Mouse (Mus musculus): ENCODE results near the gene Mrpl1.
A peak's percentile ranks its signal among the peaks of the same experiment; 100 is the strongest.

The Mrpl1 gene

GRCm38 (mm10) chr5:96208543-96208942 lies 750 bp upstream of the Mrpl1 start:
- DNase-seq, result peak; percentile 39

GRCm38 (mm10) chr5:96209916-96210583 lies 757 bp downstream of the Mrpl1 start:
- DNase-seq, result peak; percentile 94

- DNase-seq, result no peak
These were observed 9.4 kb downstream of the Mrpl1 start for GRCm38 (mm10) chr5:96218648-96219047.

- DNase-seq, result no peak
These were observed 10.2 kb downstream of the Mrpl1 start for GRCm38 (mm10) chr5:96219512-96219911.

- DNase-seq, result no peak
These were observed 12.0 kb downstream of the Mrpl1 start for GRCm38 (mm10) chr5:96221298-96221697.

- no peak for DNase-seq
These were observed 12.7 kb downstream of the Mrpl1 start for GRCm38 (mm10) chr5:96221812-96222585.

- DNase-seq, result no peak
These were observed 13.7 kb downstream of the Mrpl1 start for GRCm38 (mm10) chr5:96222964-96223363.

- no peak for DNase-seq
These were observed 17.2 kb downstream of the Mrpl1 start for GRCm38 (mm10) chr5:96226490-96226889.

- no peak for DNase-seq
These were observed 19.7 kb downstream of the Mrpl1 start for GRCm38 (mm10) chr5:96228967-96229366.

GRCm38 (mm10) chr5:96238797-96239196 lies 29.5 kb downstream of the Mrpl1 start:
- DNase-seq, result peak; percentile 26

- DNase-seq, result no peak
These were observed 31.6 kb downstream of the Mrpl1 start for GRCm38 (mm10) chr5:96240856-96241255.

- no peak for DNase-seq
These were observed 35.2 kb downstream of the Mrpl1 start for GRCm38 (mm10) chr5:96244511-96244910.

GRCm38 (mm10) chr5:96253995-96254394 lies 44.7 kb downstream of the Mrpl1 start:
- DNase-seq, result no peak

GRCm38 (mm10) chr5:96255166-96255565 lies 45.9 kb downstream of the Mrpl1 start:
- DNase-seq, result no peak

GRCm38 (mm10) chr5:96258210-96258609 lies 48.9 kb downstream of the Mrpl1 start:
- no peak for DNase-seq

- peak; percentile 46 for DNase-seq
These were observed 57.9 kb downstream of the Mrpl1 start for GRCm38 (mm10) chr5:96267017-96267702.

GRCm38 (mm10) chr5:96271070-96271469 lies 61.8 kb downstream of the Mrpl1 start:
- DNase-seq, result no peak

- DNase-seq, result no peak
These were observed 96.5 kb downstream of the Mrpl1 start for GRCm38 (mm10) chr5:96305786-96306185.

GRCm38 (mm10) chr5:96306271-96306670 lies 97.0 kb downstream of the Mrpl1 start:
- DNase-seq, result no peak

GRCm38 (mm10) chr5:96306826-96307225 lies 97.5 kb downstream of the Mrpl1 start:
- DNase-seq, result no peak

GRCm38 (mm10) chr5:96308086-96308485 lies 98.8 kb downstream of the Mrpl1 start:
- no peak for DNase-seq

GRCm38 (mm10) chr5:96308645-96309044 lies 99.4 kb downstream of the Mrpl1 start:
- no peak for DNase-seq

- no peak for DNase-seq
These were observed 100.3 kb downstream of the Mrpl1 start for GRCm38 (mm10) chr5:96309566-96309965.

GRCm38 (mm10) chr5:96311677-96312076 lies 102.4 kb downstream of the Mrpl1 start:
- DNase-seq, result no peak

All from thymus, postnatal 25 days (tissue).